Mouse (Mus musculus): ENCODE data around the gene Pcyt2. TPM values are rescaled to one million over a fixed set of nuclear protein-coding genes. Genes with fewer than 3 reads are reported as not detected.

Pcyt2 gene
- total and polyA plus RNA-seq, 3 experiments, result 86.7 to 87.3 TPM; not detected in 1

DNA sequence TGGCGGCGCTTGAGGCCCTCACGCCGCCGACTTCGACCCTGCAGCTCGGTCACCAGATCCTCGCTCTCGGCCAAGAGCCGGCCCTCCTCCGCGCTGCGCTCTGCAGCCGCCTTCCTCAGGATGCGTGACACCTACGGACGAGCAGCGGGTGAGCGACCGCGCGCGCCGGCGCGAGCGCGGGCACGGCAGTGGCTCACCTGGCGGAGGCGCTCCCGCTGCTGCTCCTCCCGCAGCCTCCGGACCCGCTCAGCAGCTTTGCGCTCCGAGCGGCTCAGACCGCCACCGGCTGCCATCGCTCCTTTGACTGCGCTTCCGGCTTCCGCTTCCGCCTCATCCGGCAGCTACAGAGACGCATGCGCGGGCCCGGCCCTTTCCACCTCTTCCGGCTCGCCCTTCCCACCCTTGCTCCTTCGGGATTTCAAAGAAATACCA, 7.0 kb upstream of the Pcyt2 start:
- H3K36me3 ChIP-seq (ENCODE audit: control insufficient read depth in 1 of 2, insufficient read depth in 2 of 2, low read length in 2 of 2), result peaks cover 3 to 12% of the 10 kb centered on the region in 2 experiments
- peak overlapping the region; percentile 82 to 93 for H3K4me3 ChIP-seq (ENCODE audit: control insufficient read depth in 1 of 2, insufficient read depth in 1 of 2, low read depth in 2 of 2, low read length in 2 of 2)
- no peaks in the 10 kb centered on the region for H3K9me3 ChIP-seq (replicated peaks; ENCODE audit: insufficient read depth, low read length)
- no peaks in the 10 kb centered on the region for H3K27me3 ChIP-seq (ENCODE audit: control insufficient read depth in 1 of 2, insufficient read depth in 2 of 2, low read length in 2 of 2)
- peak overlapping the region; percentile 54 for H3K27ac ChIP-seq (ENCODE audit: control insufficient read depth, low read depth, low read length)
- peak overlapping the region; percentile 92 for H3K9ac ChIP-seq (ENCODE audit: control insufficient read depth, low read depth, low read length, poor library complexity, severe bottlenecking)
- TF ChIP-seq NELFE (IDR thresholded peaks at IDR 0.05; ENCODE audit: low read depth, low read length), result peak; percentile 86
- TF ChIP-seq MAX (IDR thresholded peaks at IDR 0.05; ENCODE audit: low read length), result peak; percentile 61; the same call in 1 of the 2 replicates
- TF ChIP-seq TCF12 (IDR thresholded peaks at IDR 0.05; ENCODE audit: low read depth, low read length), result peak; percentile 58; the same call in 1 of the 2 replicates
- peak; percentile 91; the same call in 1 of the 2 replicates for TF ChIP-seq SIN3A (IDR thresholded peaks at IDR 0.05; ENCODE audit: low read length)
- peak; percentile 48 for TF ChIP-seq MXI1 (IDR thresholded peaks at IDR 0.05; ENCODE audit: low read depth, low read length)
- TF ChIP-seq HCFC1 (IDR thresholded peaks at IDR 0.05; ENCODE audit: low read depth, low read length), result peak; percentile 91
- peak; percentile 76 to 87 for TF ChIP-seq POLR2A (IDR thresholded peaks at IDR 0.05; ENCODE audit: control insufficient read depth in 1 of 2, insufficient read depth in 1 of 2, low read depth in 1 of 2, low read length in 2 of 2, poor library complexity in 1 of 2)
- peak; percentile 80 for TF ChIP-seq TBP (IDR thresholded peaks at IDR 0.05; ENCODE audit: low read depth, low read length)
- TF ChIP-seq NRF1 (IDR thresholded peaks at IDR 0.05; ENCODE audit: insufficient read depth, low read depth, low read length, poor library complexity, severe bottlenecking), result peak; percentile 98
- TF ChIP-seq KAT2A (conservative IDR thresholded peaks at IDR 0.05; ENCODE audit: low read depth, low read length), result peak; percentile 49; the same call in 1 of the 2 replicates
- TF ChIP-seq ZNF384 (IDR thresholded peaks at IDR 0.05; ENCODE audit: low read depth, low read length), result no peak
- TF ChIP-seq CTCF (IDR thresholded peaks at IDR 0.05 in 2 of 3, conservative IDR thresholded peaks at IDR 0.05 in 1 of 3; ENCODE audit: control insufficient read depth in 1 of 3, insufficient read depth in 1 of 3, low read depth in 2 of 3, low read length in 3 of 3, poor library complexity in 1 of 3, severe bottlenecking in 1 of 3), result 0 out of 6 replicates have a peak, but pooled peaks of 1 of the 3 experiments have one; percentile 0
- TF ChIP-seq MYB (IDR thresholded peaks at IDR 0.05; ENCODE audit: low read depth, low read length), result no peak
- peak; percentile 100 for TF ChIP-seq ELF1 (IDR thresholded peaks at IDR 0.05; ENCODE audit: low read depth, low read length)
- TF ChIP-seq ETS1 (IDR thresholded peaks at IDR 0.05; ENCODE audit: low read depth, low read length), result peak; percentile 16; the same call in 1 of the 2 replicates
- no peak for TF ChIP-seq GABPA (IDR thresholded peaks at IDR 0.05; ENCODE audit: low read depth, low read length)
- TF ChIP-seq POLR2AphosphoS2 (IDR thresholded peaks at IDR 0.05; ENCODE audit: low read length), result peak; percentile 98
- TF ChIP-seq E2F4 (IDR thresholded peaks at IDR 0.05; ENCODE audit: borderline replicate concordance, low read depth, low read length), result no peak
- TF ChIP-seq USF1 (IDR thresholded peaks at IDR 0.05; ENCODE audit: low read depth, low read length), result peak; percentile 5; the same call in 1 of the 2 replicates
- H3K79me2 ChIP-seq (ENCODE audit: control insufficient read depth, insufficient read depth, low read length, poor library complexity), result peaks cover 35% of the 10 kb centered on the region
- H3K4me1 ChIP-seq (ENCODE audit: control insufficient read depth in 1 of 2, insufficient read depth in 2 of 2, low read length in 2 of 2), result peaks cover 0 to 13% of the 10 kb centered on the region in 2 experiments; a peak in 3 of 4 replicates
- peak; percentile 92 for DNase-seq (ENCODE audit: low read depth, low spot score)

DNA sequence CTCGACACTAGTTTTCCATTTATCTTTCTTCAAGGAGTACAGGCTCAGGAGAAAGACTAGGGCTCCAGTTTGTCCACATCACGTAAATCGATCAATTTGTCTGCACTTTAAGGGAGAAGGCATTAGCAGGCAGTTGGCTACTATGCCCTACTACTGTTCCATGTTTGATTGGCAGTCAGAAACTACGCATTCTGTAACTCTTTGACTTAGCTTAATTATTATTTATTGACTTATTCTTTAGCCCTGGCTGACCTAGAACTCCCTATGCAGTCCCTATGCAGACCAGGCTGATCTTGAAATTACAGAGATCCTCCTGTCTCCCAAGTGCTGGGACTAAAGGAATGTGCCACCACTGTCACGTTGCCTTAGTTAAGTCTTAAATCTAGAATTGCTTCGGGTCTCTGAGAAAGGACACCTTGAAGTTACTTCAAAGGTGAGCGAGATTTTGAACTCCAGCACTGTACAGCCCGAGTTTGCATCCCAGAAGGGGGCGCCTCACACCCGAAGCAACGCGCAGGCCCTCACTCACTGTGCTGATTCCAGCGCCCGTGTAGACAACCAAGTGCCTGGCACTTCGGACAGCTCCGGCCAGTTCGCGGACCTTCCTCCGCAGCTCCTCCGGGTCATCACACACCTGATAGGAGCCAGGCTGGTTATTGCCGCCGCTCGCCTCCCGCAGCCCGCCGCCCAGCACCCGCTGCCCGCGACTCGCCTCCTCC, 6.4 kb upstream of the Pcyt2 start:
- Histone ChIP-seq H3K27ac (ENCODE audit: control insufficient read depth, low read depth, low read length) (peak overlapping the region; percentile 54), H3K4me1 (ENCODE audit: control insufficient read depth in 1 of 2, insufficient read depth in 2 of 2, low read length in 2 of 2) (peaks cover 0 to 10% of the 10 kb centered on the region in 2 experiments; a peak in 2 of 4 replicates), H3K9ac (ENCODE audit: control insufficient read depth, low read depth, low read length, poor library complexity, severe bottlenecking) (peak overlapping the region; percentile 92), H3K36me3 (ENCODE audit: control insufficient read depth in 1 of 2, insufficient read depth in 2 of 2, low read length in 2 of 2) (peaks cover 7 to 11% of the 10 kb centered on the region in 2 experiments), H3K27me3 (ENCODE audit: control insufficient read depth in 1 of 2, insufficient read depth in 2 of 2, low read length in 2 of 2) (no peaks in the 10 kb centered on the region), H3K9me3 (replicated peaks; ENCODE audit: insufficient read depth, low read length) (no peaks in the 10 kb centered on the region), H3K79me2 (ENCODE audit: control insufficient read depth, insufficient read depth, low read length, poor library complexity) (peaks cover 31% of the 10 kb centered on the region), H3K4me3 (ENCODE audit: control insufficient read depth in 1 of 2, insufficient read depth in 1 of 2, low read depth in 2 of 2, low read length in 2 of 2) (peak overlapping the region; percentile 82 to 93)
- peak; percentile 83 for DNase-seq (ENCODE audit: low read depth, low spot score)
- TF ChIP-seq ZMIZ1 (IDR thresholded peaks at IDR 0.05; ENCODE audit: low read depth, low read length) (no peak; the same call in 1 of the 2 replicates), ELF1 (IDR thresholded peaks at IDR 0.05; ENCODE audit: low read depth, low read length) (peak; percentile 52), CHD2 (IDR thresholded peaks at IDR 0.05; ENCODE audit: low read length) (no peak), E2F4 (IDR thresholded peaks at IDR 0.05; ENCODE audit: borderline replicate concordance, low read depth, low read length) (no peak), POLR2A (IDR thresholded peaks at IDR 0.05; ENCODE audit: control insufficient read depth in 1 of 2, insufficient read depth in 1 of 2, low read depth in 1 of 2, low read length in 2 of 2, poor library complexity in 1 of 2) (no peak), NELFE (IDR thresholded peaks at IDR 0.05; ENCODE audit: low read depth, low read length) (no peak), MAX (IDR thresholded peaks at IDR 0.05; ENCODE audit: low read length) (peak; percentile 75; the same call in 1 of the 2 replicates), MYC (IDR thresholded peaks at IDR 0.05; ENCODE audit: low read depth, low read length) (peak; percentile 64), ZC3H11A (IDR thresholded peaks at IDR 0.05; ENCODE audit: low read depth, low read length) (peak; percentile 83), HCFC1 (IDR thresholded peaks at IDR 0.05; ENCODE audit: low read depth, low read length) (peak; percentile 62), MAFK (IDR thresholded peaks at IDR 0.05; ENCODE audit: borderline replicate concordance, low read depth, low read length) (no peak), NRF1 (IDR thresholded peaks at IDR 0.05; ENCODE audit: insufficient read depth, low read depth, low read length, poor library complexity, severe bottlenecking) (0 out of 2 replicates have a peak, but pooled peaks have one; percentile 22), GATA1 (IDR thresholded peaks at IDR 0.05; ENCODE audit: low read depth, low read length) (no peak), JUND (IDR thresholded peaks at IDR 0.05; ENCODE audit: low read depth, low read length) (no peak), GABPA (IDR thresholded peaks at IDR 0.05; ENCODE audit: low read depth, low read length) (no peak), MEF2A (IDR thresholded peaks at IDR 0.05; ENCODE audit: extremely low read depth, insufficient replicate concordance, low read depth, low read length, poor library complexity, severe bottlenecking) (no peak), ZNF384 (IDR thresholded peaks at IDR 0.05; ENCODE audit: low read depth, low read length) (0 out of 2 replicates have a peak, but pooled peaks have one; percentile 42)

All from MEL (cell line).